Mouse (Mus musculus): ENCODE data around the gene Klrb1b.

DNA sequence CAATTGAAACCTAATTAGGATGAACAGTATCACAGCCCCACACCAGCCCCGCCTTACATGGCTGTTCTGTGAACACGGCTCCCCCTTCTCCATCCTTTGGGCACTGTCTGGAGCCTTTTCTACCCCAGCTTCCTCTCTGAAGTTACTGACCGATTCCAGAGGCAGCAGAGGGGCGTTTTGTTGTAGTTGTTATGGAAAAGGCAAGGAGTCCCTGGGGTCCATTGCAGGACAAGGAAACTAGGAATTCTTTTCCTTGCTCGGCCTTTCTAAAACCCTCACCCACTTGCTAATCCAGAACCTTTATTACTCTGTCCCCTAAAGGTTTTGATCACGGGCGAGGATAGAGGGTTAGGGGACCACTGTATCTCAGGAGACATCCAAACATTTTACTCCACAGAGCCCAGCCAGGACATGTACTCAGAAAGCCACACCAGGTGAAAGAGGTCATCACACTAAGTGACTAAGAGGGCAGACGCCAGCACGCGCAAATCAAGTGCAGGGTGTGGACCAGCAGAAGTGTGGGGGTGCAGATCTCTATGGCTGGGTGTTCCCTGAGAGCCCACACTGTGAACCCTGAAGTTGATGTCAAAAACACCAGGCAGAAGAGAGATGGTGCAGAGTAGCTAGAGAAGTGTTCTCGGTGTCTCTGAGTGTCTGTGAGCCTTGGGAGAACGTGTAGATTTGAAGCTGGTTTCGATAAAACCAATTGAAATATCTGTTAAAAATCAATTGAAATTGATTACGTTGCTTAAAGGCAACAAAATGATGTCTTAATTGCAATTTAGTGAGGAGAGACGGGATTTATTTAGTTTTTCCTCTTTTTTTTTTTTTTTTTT lies 28.0 kb downstream of the Klrb1b start:
- TF ChIP-seq CTCF (IDR thresholded peaks at IDR 0.05; ENCODE audit: extremely low read depth, insufficient read length, insufficient replicate concordance, low read depth, low read length) (no peak), POLR2A (IDR thresholded peaks at IDR 0.05; ENCODE audit: low read depth, low read length) (no peak)
